Mouse (Mus musculus) embryonic facial prominence, embryonic 14.5 days (tissue): ENCODE measurements around the gene Mkln1. TPM values are rescaled to one million over a fixed set of nuclear protein-coding genes. Genes with fewer than 3 reads are reported as not detected.

ENCODE experiments used
- ATAC-seq: fragments of 200-750 bp; cut with Nextera tagmentation; 2 replicates; pipeline ENCODE4 v1.8.0; 2017; ENCODE audit warnings: low read depth, moderate number of reproducible peaks, moderate TSS enrichment
- DNase-seq: peaks from one replicate; pipeline ENCODE4 v3.0.0-alpha.2; 2015; ENCODE audit warnings: low spot score
- H3K27ac ChIP-seq: fragments of 300-500 bp; sonication (generic); replicated peaks from 2 replicates; pipeline ENCODE4 v1.5.1; 2014; ENCODE audit warnings: low read depth, mild to moderate bottlenecking, low read length, moderate library complexity
- H3K27me3 ChIP-seq: fragments of 300-500 bp; sonication (generic); replicated peaks from 2 replicates; pipeline ENCODE4 v1.6.1; 2014; ENCODE audit warnings: low read length; ENCODE audit not compliant: control insufficient read depth, insufficient read depth
- H3K36me3 ChIP-seq: fragments of 300-500 bp; sonication (generic); 2 replicates; pipeline ENCODE4 v1.6.1; 2014; ENCODE audit warnings: low read length, mixed read lengths; ENCODE audit not compliant: control insufficient read depth, insufficient read depth
- H3K4me1 ChIP-seq: fragments of 300-500 bp; sonication (generic); 2 replicates; pipeline ENCODE4 v1.6.1; 2014; ENCODE audit warnings: antibody characterized with exemption, low read length; ENCODE audit not compliant: control insufficient read depth, insufficient read depth
- H3K4me2 ChIP-seq: fragments of 300-500 bp; sonication (generic); 2 replicates; pipeline ENCODE4 v1.6.1; 2014; ENCODE audit warnings: low read depth, mild to moderate bottlenecking, low read length, moderate library complexity, mixed read lengths
- H3K4me3 ChIP-seq: fragments of 300-500 bp; sonication (generic); 2 replicates; pipeline ENCODE4 v1.5.1; 2014; ENCODE audit warnings: low read depth, mild to moderate bottlenecking, low read length
- H3K9ac ChIP-seq: fragments of 300-500 bp; sonication (generic); 2 replicates; pipeline ENCODE4 v1.6.1; 2014; ENCODE audit warnings: low read depth, mild to moderate bottlenecking, low read length, moderate library complexity, mixed read lengths
- H3K9me3 ChIP-seq: fragments of 300-500 bp; sonication (generic); 2 replicates; pipeline ENCODE4 v1.6.1; 2016; ENCODE audit warnings: low read length; ENCODE audit not compliant: control insufficient read depth
- WGBS: fragments of 180-500 bp; shearing (Covaris S2); extraction: QIAGEN DNeasy Blood & Tissue Kit; methylation state at CpG from one replicate; pipeline ENCODE4 v1.1.7; 2014; 5-methylcytosine and 5-hydroxymethylcytosine counted together
- polyA plus RNA-seq: library from polyadenylated mRNA; unstranded; fragments of >200 nt; fragmentation: Nextera tagmentation; extraction: Ambion mirVana; gene quantifications from 2 replicates; pipeline ENCODE4 v1.2.1, GENCODE M21; 2014

The Mkln1 gene
- polyA plus RNA-seq, 1 experiment from 2014 or later = 155 TPM

DNA sequence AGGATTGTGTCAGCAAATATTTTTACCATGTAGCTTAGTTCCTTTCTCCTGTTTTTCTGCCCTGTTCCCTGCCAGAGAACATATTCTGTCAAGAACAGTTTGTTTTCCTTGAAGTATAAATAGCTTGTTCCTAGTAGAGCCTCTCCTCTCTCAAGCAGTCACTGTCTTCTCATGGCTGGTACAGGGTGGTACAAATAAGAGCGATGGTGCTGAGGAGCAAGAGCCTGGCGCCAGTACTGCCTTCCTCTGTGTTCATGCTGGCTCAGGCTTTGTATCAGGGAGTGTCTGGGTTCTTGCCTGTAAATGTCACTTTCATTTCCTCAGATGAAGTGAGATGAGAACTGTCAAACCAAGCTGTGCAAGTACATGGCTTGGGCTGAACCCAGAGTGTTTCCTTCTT lies 104.1 kb downstream of the Mkln1 start:
- DNase-seq = no peak
- ATAC-seq = no peak
- Histone ChIP-seq H3K4me2 (no peak overlapping the region), H3K36me3 (peaks cover 49% of the 10 kb centered on the region), H3K4me3 (no peak overlapping the region), H3K27ac (no peak overlapping the region), H3K9ac (no peak overlapping the region), H3K27me3 (no peaks in the 10 kb centered on the region), H3K4me1 (no peaks in the 10 kb centered on the region), H3K9me3 (no peaks in the 10 kb centered on the region)
- WGBS = 96% methylated on average over 2 of the region's 2 CpGs

DNA sequence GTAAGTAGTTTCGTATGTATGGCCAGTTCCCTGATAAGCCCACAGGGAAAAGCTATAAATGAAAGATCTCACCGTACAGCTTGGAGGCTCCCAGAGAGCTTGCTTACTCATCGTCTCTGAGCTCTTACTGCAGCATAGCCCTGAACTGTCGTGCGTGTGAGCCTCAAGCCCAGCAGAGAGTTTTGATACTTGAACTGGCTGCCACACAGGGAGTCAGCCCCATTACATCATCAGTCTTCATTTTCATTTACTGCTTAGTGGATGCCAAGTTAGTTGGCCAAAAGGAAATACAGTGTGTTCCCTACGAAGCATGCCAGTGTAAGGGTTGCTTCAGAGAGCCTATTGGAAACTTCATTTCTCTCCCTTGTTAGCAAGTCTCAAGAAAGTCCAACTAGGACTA lies 115.2 kb downstream of the Mkln1 start:
- no peaks in the 10 kb centered on the region for H3K4me1 ChIP-seq
- H3K4me3 ChIP-seq = no peak overlapping the region
- H3K27ac ChIP-seq = no peak overlapping the region
- no peaks in the 10 kb centered on the region for H3K9me3 ChIP-seq
- no peak for ATAC-seq
- no peaks in the 10 kb centered on the region for H3K27me3 ChIP-seq
- no peak for DNase-seq
- H3K4me2 ChIP-seq = no peak overlapping the region
- 63% methylated on average over 6 of the region's 6 CpGs for WGBS
- H3K9ac ChIP-seq = no peak overlapping the region
- peaks cover 7% of the 10 kb centered on the region for H3K36me3 ChIP-seq

DNA sequence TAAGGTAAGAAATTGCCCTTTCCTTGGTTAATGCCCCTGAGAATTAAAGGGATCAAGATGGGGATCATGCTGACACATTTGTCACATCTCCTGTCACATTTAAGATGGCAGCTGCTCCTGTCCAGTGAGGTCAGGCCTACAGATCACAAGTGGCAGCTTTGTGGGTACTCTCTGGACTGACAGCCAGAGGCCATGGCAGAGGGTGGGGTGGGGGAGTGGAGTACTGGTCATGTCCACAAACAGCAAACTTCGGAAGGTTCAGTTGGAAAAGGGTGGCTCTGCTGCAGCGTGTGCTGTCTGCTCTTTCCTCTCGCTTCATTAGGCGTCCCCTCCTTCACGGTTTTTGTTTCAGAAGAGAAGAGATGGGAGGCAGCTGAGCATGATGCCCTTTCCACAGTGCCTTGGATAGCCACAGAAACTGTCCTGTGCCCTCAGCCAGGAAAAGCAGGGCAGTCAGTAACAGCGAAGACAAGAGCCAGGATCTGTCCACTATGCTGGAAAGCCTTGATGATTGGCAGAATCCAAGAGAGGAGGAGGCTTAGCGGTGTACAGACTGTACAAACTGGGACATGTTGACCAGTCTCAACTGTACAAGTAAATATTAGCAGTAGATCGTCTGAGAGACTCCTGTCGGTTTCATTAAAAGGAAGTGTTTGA lies 119.3 kb downstream of the Mkln1 start:
- H3K27ac ChIP-seq = no peak overlapping the region
- no peaks in the 10 kb centered on the region for H3K4me1 ChIP-seq
- no peaks in the 10 kb centered on the region; the same call in none of the 2 replicates for H3K36me3 ChIP-seq
- no peaks in the 10 kb centered on the region for H3K27me3 ChIP-seq
- no peaks in the 10 kb centered on the region for H3K9me3 ChIP-seq
- no peak overlapping the region for H3K9ac ChIP-seq
- no peak overlapping the region for H3K4me2 ChIP-seq
- DNase-seq = no peak
- 82% methylated on average over 9 of the region's 9 CpGs for WGBS
- no peak for ATAC-seq
- no peak overlapping the region for H3K4me3 ChIP-seq

DNA sequence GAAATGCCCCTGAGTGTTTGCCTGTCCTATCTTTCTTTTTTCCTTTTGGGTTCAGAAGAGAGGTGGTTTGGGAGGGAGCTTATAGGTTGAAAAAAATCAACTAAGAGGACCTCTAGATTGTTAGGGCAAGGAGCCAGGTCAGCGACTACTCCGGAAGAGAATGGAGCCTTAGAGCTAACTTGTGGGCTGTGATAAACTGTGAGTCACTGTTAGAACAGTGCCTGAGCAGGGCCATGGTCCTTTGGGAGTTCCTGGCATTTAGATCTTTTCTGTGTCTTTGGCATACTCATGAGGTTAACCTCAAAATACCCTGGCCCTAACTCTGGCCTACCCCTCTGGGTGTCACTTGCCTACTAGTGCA lies 119.8 kb downstream of the Mkln1 start:
- ATAC-seq (no peak), DNase-seq (no peak)
- H3K9me3 ChIP-seq = no peaks in the 10 kb centered on the region
- H3K9ac ChIP-seq = no peak overlapping the region
- no peaks in the 10 kb centered on the region for H3K4me1 ChIP-seq
- H3K27me3 ChIP-seq = no peaks in the 10 kb centered on the region
- WGBS = 88% methylated on average over 2 of the region's 2 CpGs
- H3K4me2 ChIP-seq = no peak overlapping the region
- no peaks in the 10 kb centered on the region; the same call in none of the 2 replicates for H3K36me3 ChIP-seq
- H3K27ac ChIP-seq = no peak overlapping the region
- H3K4me3 ChIP-seq = no peak overlapping the region

DNA sequence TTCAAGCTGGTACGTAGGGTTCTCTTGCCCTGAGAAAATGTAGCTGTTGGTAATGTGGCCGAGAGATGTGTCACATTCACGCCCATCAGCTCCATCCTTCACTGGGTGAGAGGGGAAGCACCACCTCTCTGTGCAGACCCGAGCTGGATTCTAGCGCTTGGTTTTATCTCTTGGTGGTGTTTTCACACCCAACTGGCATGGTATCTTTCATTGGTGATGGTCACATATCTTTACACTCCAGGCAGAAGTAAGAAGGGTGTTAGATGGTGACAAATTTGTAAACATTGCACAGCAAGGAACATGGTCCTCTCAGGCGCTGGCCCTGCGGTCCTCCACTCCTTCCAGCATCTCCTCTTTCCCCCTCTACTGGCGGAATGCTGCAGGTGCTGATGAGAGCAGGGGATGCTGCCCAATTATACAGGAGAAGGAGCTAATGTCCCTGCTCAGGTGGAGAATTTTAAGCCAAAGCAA lies 120.5 kb downstream of the Mkln1 start:
- H3K4me1 ChIP-seq = no peaks in the 10 kb centered on the region
- H3K36me3 ChIP-seq = no peaks in the 10 kb centered on the region; the same call in 1 of the 2 replicates
- 79% methylated on average over 8 of the region's 8 CpGs for WGBS
- H3K27ac ChIP-seq = no peak overlapping the region
- H3K4me2 ChIP-seq = no peak overlapping the region
- H3K9me3 ChIP-seq = no peaks in the 10 kb centered on the region
- H3K4me3 ChIP-seq = no peak overlapping the region
- H3K27me3 ChIP-seq = no peaks in the 10 kb centered on the region
- no peak overlapping the region for H3K9ac ChIP-seq
- DNase-seq = no peak
- no peak for ATAC-seq

DNA sequence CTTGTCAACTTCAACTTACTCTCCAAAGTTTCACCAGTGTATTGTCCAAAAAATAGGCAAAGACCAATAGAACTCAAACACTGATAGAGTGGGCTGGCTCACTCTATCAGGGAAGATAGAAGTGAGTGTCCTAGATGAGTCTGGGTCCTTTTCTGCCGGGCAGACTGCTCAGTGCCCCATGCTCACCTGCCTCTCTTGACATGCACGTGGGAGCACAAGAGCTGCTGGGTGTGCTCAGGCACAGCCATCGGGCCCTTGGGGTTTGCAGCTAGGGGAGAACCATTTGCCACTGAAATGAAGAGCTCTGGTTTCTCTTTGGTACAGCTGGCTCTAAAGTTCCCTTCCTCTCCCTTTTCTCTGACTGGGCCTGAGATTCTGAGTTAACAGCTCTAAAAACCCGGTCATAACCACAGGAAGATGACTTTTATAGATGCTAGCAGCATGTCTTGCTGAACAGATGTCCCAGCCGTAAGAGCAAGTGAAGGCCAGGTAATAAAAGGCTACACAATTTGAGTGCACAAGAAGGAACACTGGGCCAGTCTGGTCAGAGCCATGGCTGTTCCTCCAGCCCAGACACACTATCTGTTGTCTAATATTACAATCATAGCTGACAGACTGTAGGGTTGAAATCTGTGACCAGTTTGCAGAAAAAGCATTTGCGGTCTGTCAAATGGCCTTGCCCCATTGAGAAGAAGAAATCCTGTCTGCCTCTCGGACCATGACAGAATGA lies 122.1 kb downstream of the Mkln1 start:
- no peak overlapping the region for H3K9ac ChIP-seq
- no peak overlapping the region for H3K27ac ChIP-seq
- H3K27me3 ChIP-seq = no peaks in the 10 kb centered on the region
- ATAC-seq (no peak), DNase-seq (no peak)
- WGBS = 69% methylated on average over 7 of the region's 7 CpGs
- H3K9me3 ChIP-seq = no peaks in the 10 kb centered on the region
- H3K4me3 ChIP-seq = no peak overlapping the region
- no peaks in the 10 kb centered on the region for H3K4me1 ChIP-seq
- no peaks in the 10 kb centered on the region for H3K36me3 ChIP-seq
- no peak overlapping the region for H3K4me2 ChIP-seq

DNA sequence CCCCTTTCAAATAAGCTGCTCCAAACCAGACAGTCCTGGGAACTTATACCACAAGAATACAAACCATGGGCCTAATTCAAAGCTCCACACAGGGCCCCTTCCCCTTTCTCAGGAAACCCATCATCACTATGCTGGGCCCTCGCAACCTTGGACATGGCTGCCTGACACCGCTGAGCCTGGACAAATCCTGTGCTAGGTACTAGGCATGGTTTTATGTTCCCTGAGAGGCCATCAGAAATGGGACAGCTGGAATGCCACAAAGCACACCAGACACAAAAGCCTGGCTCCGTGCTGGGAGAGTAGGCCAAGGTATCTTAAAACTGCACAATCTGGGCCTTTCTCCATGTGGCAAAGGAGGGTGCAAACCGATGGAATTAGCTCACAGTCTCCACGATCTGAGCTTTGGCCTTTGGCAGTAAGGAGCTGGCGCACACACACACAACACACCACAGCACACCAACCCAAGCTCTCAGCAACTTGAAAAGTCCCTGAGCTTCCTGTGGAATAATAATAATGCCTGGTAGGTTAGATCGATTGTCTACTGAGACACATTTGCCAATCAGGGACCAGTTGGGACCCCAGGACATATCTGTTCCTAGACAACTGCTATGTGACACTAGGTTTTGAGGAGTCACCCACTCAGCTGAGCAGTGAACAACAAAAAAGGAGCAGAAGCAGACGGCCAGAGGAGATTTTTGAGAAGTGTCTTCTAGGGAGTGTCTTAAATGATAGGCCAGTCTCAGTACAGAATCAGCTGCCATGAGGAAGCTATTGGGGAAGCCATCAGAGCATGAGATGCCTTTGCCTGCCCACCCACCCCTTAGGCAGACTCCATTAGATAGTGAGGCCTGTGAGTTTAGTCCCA lies 123.2 kb downstream of the Mkln1 start:
- Histone ChIP-seq H3K27me3 (no peaks in the 10 kb centered on the region), H3K4me2 (no peak overlapping the region), H3K9ac (no peak overlapping the region), H3K4me1 (no peaks in the 10 kb centered on the region), H3K4me3 (no peak overlapping the region), H3K27ac (no peak overlapping the region), H3K9me3 (no peaks in the 10 kb centered on the region), H3K36me3 (no peaks in the 10 kb centered on the region)
- 89% methylated on average over 8 of the region's 8 CpGs for WGBS
- no peak for DNase-seq
- no peak for ATAC-seq

DNA sequence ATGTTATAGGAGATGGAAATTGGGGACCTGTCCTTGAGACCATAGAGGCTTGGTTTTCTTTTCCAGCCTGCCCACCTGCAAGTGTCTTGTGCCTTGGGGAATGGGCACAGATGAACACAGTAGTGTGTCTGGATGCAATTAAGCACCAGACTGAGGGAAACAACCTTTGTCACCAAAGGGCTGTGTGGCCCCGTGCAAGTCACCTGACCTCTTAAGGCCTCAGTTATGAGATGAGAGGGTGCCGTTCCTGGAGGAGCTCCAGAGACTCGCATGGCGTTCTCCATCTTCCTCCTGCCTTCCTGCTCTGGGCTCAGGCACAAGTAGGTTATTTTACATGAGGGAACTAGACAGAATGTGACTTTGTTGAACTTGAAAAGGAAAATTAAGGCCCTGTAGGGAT lies 123.9 kb downstream of the Mkln1 start:
- no peak overlapping the region for H3K27ac ChIP-seq
- no peak overlapping the region for H3K4me3 ChIP-seq
- H3K9ac ChIP-seq = no peak overlapping the region
- no peaks in the 10 kb centered on the region for H3K4me1 ChIP-seq
- no peak overlapping the region for H3K4me2 ChIP-seq
- DNase-seq = no peak
- no peak for ATAC-seq
- H3K27me3 ChIP-seq = no peaks in the 10 kb centered on the region
- WGBS = 56% methylated on average over 4 of the region's 4 CpGs
- no peaks in the 10 kb centered on the region for H3K9me3 ChIP-seq
- H3K36me3 ChIP-seq = no peaks in the 10 kb centered on the region
